Mouse (Mus musculus) urinary bladder, postnatal 36 days (tissue): Measurements from ENCODE around the gene Olfr312.

ENCODE experiments used
- DNase-seq, 2 experiments: peaks; one replicate each; pipeline ENCODE4 v3.0.0; 2022; ENCODE audit warnings: low spot score in 2 of 2, mixed read lengths in 1 of 2

The Olfr312 gene

DNA sequence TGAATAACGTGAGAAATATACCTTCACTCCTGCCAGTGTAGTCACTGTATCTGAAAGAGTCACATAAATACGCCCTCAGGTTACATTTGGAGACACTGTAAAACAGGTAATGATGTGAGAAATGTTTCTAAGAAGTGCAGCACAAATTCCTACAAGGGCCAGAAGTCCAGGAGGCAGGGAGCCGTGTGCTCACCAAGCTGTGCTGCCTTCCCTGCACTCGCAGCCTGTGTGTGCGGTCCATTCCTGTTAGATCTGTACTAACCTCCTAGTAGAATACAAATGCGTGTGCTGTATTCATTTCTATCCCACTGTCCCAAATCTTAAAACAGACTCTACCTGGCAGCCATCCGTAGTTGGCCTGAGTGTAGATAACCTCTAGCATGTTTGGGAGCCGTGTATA is 31.7 kb downstream of the Olfr312 start:
- DNase-seq = no peak

DNA sequence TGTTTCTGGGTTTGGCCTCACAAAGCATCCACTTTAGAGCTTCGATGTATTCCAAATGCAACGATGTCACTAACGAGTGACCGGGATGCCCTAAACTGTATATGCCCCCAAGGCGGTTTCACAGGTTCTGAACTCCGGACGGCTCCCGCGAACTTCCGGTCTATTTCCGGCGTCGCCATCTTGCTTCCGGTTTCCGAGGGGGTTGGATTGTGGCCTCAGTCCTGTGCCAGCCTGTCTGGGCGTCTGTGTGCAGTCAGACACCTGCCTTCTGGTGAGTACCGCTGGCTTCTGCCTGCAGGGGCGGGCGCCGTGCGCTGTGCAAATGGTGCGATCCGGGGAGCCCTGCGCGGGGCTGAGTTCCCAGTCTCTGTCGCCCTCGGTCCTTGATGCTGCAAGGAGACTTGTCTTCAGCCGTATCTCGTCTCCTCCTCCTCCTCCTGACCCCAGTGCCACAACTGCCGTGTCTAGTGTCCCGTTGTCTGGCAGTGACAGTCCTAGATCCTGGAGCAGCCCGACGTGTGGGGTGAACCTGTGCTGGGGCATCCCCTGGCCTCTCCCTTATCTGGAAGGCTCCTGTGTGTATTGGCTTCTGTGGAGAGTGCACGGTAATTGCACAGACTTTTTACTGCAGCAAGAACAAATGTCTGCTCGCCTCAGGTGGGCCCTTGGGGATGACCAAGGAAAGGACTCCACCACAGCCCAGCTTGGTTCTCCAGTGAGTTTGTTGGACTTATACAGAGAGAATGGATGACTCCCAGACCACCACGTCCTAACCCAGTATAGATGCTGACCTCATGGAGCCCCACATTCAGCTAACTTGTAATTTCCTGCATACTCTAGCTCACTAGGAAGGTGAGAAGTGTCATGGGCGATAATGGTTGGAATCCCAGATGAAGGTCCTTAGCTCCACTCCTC is 38.3 kb downstream of the Olfr312 start, which contains the start of gene 2810021J22Rik:
2810021J22Rik (plus strand) TSS at position 178 of the 915 bp plus-strand sequence.
- DNase-seq = peak; percentile 76 to 85

DNA sequence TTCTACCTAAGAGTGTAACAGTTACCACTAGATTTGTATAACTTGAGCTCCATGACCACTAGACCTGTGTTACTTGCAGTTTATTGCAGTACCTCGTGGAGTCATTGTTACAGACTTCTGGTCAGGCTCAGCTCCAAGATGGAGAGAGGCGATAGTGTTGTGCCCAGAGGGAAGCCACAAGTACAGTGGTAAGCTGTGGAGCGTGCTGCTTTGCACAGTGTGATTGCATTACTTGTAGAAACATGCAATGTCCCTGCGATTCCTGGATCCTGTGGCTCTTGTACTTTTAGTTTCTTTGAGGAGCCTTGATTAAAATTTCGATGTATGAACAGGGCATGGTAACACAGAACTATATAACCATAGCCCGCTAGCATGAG is 38.9 kb downstream of the Olfr312 start:
- DNase-seq = no peak

DNA sequence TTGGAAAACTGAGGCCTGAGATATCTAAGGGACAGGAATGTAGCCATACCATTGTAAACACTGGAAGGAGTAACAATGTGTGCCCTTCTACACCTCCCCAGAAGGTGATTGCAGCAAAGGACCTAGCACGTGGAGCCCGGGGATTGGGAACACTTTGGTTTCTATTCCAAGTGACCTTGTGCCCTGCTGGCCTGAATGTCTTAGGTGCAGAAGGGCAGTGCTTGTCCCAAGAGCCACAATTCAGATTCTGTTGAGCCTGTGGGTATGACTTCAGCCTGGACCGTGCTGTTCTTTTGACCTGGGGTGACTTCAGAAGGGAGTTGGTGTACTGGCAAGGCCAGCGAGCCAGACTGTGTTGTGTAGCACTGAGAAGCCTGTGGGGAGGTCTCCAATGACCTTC is 41.9 kb downstream of the Olfr312 start:
- DNase-seq = no peak

DNA sequence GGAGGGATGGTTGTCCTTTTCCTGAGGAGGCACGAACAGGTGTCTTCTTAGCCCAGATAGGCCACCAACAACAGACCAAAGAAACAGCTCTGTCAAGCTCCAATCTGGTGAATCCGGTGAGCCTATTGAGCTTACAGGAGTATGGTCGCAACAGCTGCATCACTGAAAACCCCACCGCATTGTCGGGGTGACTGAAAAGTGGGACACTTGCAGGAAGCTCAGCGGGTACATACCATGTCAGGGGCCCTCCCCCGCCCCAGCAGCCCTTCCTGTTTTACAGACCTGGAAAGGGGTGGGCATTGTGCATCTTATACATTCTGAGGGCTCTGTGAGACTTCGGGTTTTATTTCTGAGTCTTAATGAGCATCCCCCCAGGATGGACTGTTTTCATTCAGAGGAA is 54.7 kb downstream of the Olfr312 start:
- no peak for DNase-seq
